Mouse (Mus musculus) cerebellum, adult 2 months (tissue): ENCODE results near the gene Ndufaf2. TPM values are rescaled to one million over a fixed set of nuclear protein-coding genes. Genes with fewer than 3 reads are reported as not detected.

Experiments
- DNase-seq, 2 experiments: peaks; one replicate each; pipeline ENCODE4 v3.0.0; 2021
- H3K27ac ChIP-seq: fragments of 200-500 bp; 2 replicates; pipeline ENCODE4 v1.5.1; 2012; ENCODE audit warnings: low read length, control low read depth, inconsistent platforms; ENCODE audit not compliant: insufficient read depth
- H3K27me3 ChIP-seq: fragments of 200-500 bp; 2 replicates; pipeline ENCODE4 v1.6.1; 2012; ENCODE audit warnings: inconsistent platforms, mild to moderate bottlenecking, low read length, moderate library complexity; ENCODE audit not compliant: control insufficient read depth, insufficient read depth
- H3K4me1 ChIP-seq: fragments of 200-500 bp; 2 replicates; pipeline ENCODE4 v1.6.1; 2011; ENCODE audit warnings: low read length; ENCODE audit not compliant: control insufficient read depth, insufficient read depth
- H3K4me3 ChIP-seq: fragments of 200-500 bp; replicated peaks from 2 replicates; pipeline ENCODE3; 2011; ENCODE audit warnings: mild to moderate bottlenecking, low read depth, low read length, control low read depth; ENCODE audit not compliant: insufficient read depth
- CTCF ChIP-seq: fragments of 200-500 bp; IDR thresholded peaks from 2 replicates; pipeline ENCODE4 v1.5.1; 2011; ENCODE audit warnings: low read depth, mild to moderate bottlenecking, control low read depth, low read length, moderate library complexity, borderline replicate concordance; ENCODE audit not compliant: insufficient read depth
- POLR2A ChIP-seq: fragments of 200-500 bp; IDR thresholded peaks from 2 replicates; pipeline ENCODE4 v1.6.1; 2011; ENCODE audit warnings: low read length, control low read depth, borderline replicate concordance; ENCODE audit not compliant: insufficient read depth
- WGBS: fragments of 180-500 bp; shearing (Covaris S2); methylation state at CpG from one replicate; pipeline ENCODE4 v1.1.7; 2018; 5-methylcytosine and 5-hydroxymethylcytosine counted together
- polyA plus RNA-seq: library from polyadenylated mRNA; depleted of rRNA; stranded (reverse); fragments of >200 nt; gene quantifications from 2 replicates; pipeline ENCODE4 v1.2.3, GENCODE M21; 2012

The Ndufaf2 gene
- polyA plus RNA-seq, 1 experiment = 62.4 TPM

GRCm38 (mm10) chr13:107963471-107963870 lies 195.0 kb downstream of the Ndufaf2 start:
- Histone ChIP-seq H3K27ac (no peak overlapping the region), H3K4me3 (no peak overlapping the region), H3K4me1 (no peaks in the 10 kb centered on the region), H3K27me3 (no peaks in the 10 kb centered on the region; the same call in 1 of the 2 replicates)
- TF ChIP-seq POLR2A (no peak), CTCF (no peak)
- DNase-seq = no peak
- 51% methylated on average over 11 of the region's 11 CpGs for WGBS

GRCm38 (mm10) chr13:107962741-107963140 lies 195.7 kb downstream of the Ndufaf2 start:
- Histone ChIP-seq H3K27me3 (no peaks in the 10 kb centered on the region; the same call in 1 of the 2 replicates), H3K4me3 (no peak overlapping the region), H3K4me1 (no peaks in the 10 kb centered on the region), H3K27ac (no peak overlapping the region)
- DNase-seq = no peak
- WGBS = 77% methylated on average over 4 of the region's 4 CpGs
- TF ChIP-seq POLR2A (no peak), CTCF (no peak)

GRCm38 (mm10) chr13:107961972-107962371 lies 196.5 kb downstream of the Ndufaf2 start:
- DNase-seq = no peak
- Histone ChIP-seq H3K27ac (no peak overlapping the region), H3K4me3 (no peak overlapping the region), H3K27me3 (no peaks in the 10 kb centered on the region; the same call in 1 of the 2 replicates), H3K4me1 (no peaks in the 10 kb centered on the region)
- WGBS = 69% methylated on average over 4 of the region's 4 CpGs
- TF ChIP-seq CTCF (no peak), POLR2A (no peak)

DNA sequence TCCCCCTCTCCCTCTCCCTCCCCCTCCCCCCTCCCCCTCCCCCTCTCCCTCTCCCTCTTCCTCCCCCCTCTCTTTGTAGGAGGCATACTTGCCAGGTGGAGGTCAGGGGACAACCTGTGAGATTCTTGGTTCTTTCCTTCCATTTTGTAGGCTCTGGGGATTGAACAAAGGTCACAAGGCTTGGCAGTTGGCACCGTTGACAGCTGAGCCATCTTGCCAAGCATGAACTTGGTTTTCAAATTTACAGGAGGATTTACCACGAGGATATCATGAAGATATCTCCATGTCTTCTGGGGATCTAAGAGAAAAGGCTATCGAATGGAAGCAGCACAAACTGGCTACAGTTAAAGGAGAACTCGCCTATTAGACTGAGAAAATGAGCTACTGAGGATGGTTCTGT lies 196.9 kb downstream of the Ndufaf2 start:
- H3K4me1 ChIP-seq = no peaks in the 10 kb centered on the region
- no peak for TF ChIP-seq POLR2A
- TF ChIP-seq CTCF = no peak
- H3K27ac ChIP-seq = no peak overlapping the region
- 70% methylated on average over 4 of the region's 4 CpGs for WGBS
- no peak for DNase-seq
- no peaks in the 10 kb centered on the region; the same call in 1 of the 2 replicates for H3K27me3 ChIP-seq
- no peak overlapping the region for H3K4me3 ChIP-seq

- no peaks in the 10 kb centered on the region for H3K4me1 ChIP-seq
- no peak for TF ChIP-seq CTCF
- TF ChIP-seq POLR2A = no peak
- WGBS = 63% methylated on average over 5 of the region's 5 CpGs
- no peak overlapping the region for H3K4me3 ChIP-seq
- H3K27me3 ChIP-seq = no peaks in the 10 kb centered on the region; the same call in 1 of the 2 replicates
- no peak overlapping the region for H3K27ac ChIP-seq
- no peak for DNase-seq
Observed at GRCm38 (mm10) chr13:107960549-107960948, 197.9 kb downstream of the Ndufaf2 start.

DNA sequence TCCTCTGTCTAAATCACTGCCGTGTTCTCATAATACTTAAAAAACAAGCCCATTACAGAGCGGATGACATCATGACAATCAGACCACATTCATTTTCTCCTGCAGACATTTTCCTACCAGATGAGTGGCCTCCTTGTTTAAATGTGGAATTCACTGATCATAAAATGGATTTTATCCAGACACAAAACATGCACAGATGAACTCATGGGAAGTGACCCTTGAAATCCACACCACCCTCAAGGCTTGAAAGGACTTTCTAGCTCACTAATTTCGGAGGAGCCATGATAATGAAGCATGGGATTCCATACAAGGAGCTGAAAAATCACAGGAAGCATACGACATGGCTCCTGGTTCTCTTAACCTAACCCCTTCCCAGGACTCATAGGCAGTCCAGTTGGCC lies 198.5 kb downstream of the Ndufaf2 start:
- TF ChIP-seq CTCF = no peak
- TF ChIP-seq POLR2A = no peak
- no peak overlapping the region for H3K27ac ChIP-seq
- H3K4me3 ChIP-seq = no peak overlapping the region
- no peaks in the 10 kb centered on the region for H3K4me1 ChIP-seq
- no peak for DNase-seq
- WGBS = 81% methylated on average over 4 of the region's 4 CpGs
- no peaks in the 10 kb centered on the region; the same call in 1 of the 2 replicates for H3K27me3 ChIP-seq

GRCm38 (mm10) chr13:107956246-107956645 lies 202.2 kb downstream of the Ndufaf2 start:
- H3K4me1 ChIP-seq = no peaks in the 10 kb centered on the region
- H3K27ac ChIP-seq = no peak overlapping the region
- 51% methylated on average over 3 of the region's 3 CpGs for WGBS
- H3K4me3 ChIP-seq = no peak overlapping the region
- no peak for TF ChIP-seq CTCF
- TF ChIP-seq POLR2A = no peak
- DNase-seq = no peak
- no peaks in the 10 kb centered on the region; the same call in 1 of the 2 replicates for H3K27me3 ChIP-seq

- WGBS = 40% methylated on average over 13 of the region's 18 CpGs
- Histone ChIP-seq H3K27me3 (no peaks in the 10 kb centered on the region; the same call in 1 of the 2 replicates), H3K4me3 (no peak overlapping the region), H3K27ac (no peak overlapping the region), H3K4me1 (no peaks in the 10 kb centered on the region)
- DNase-seq = peak in 1 of 2 experiments; percentile 14
- TF ChIP-seq CTCF (no peak), POLR2A (no peak)
Observed at GRCm38 (mm10) chr13:107955327-107956110, 202.9 kb downstream of the Ndufaf2 start.
